Mouse (Mus musculus) liver, embryonic 14.5 days (tissue): ENCODE measurements around the gene Rap1gap2. TPM values are rescaled to one million over a fixed set of nuclear protein-coding genes. Genes with fewer than 3 reads are reported as not detected.

Source experiments
- ATAC-seq: fragments of 200-750 bp; cut with Nextera tagmentation; 2 replicates; pipeline ENCODE4 v1.8.0; 2017; ENCODE audit warnings: moderate number of reproducible peaks, mild to moderate bottlenecking, moderate library complexity; ENCODE audit not compliant: insufficient read depth
- DNase-seq, 3 experiments: peaks; one replicate each; pipeline ENCODE4 v3.0.0-alpha.2; 2012 to 2013; ENCODE audit warnings: low read depth in 3 of 3, low spot score in 3 of 3
- H3K27ac ChIP-seq: fragments of 300-500 bp; sonication (generic); 2 replicates; pipeline ENCODE4 v1.5.1; 2014; ENCODE audit warnings: moderate library complexity, mild to moderate bottlenecking, control low read depth, inconsistent platforms
- H3K27me3 ChIP-seq: fragments of 300-500 bp; sonication (generic); 2 replicates; pipeline ENCODE4 v1.6.1; 2014; ENCODE audit warnings: mild to moderate bottlenecking, low read length, moderate library complexity; ENCODE audit not compliant: control insufficient read depth, insufficient read depth
- H3K36me3 ChIP-seq: fragments of 300-500 bp; sonication (generic); replicated peaks from 2 replicates; pipeline ENCODE4 v1.6.1; 2014; ENCODE audit warnings: low read depth; ENCODE audit not compliant: control insufficient read depth, insufficient read depth
- H3K4me1 ChIP-seq, 2 experiments: fragments of 200-500 bp in 1 of 2; fragments of 300-500 bp in 1 of 2; sonication (generic) in 1 of 2; replicated peaks; 2 replicates each; pipeline ENCODE4 v1.6.1; 2012 to 2014; ENCODE audit warnings: antibody characterized with exemption in 1 of 2, inconsistent platforms in 1 of 2, low read length in 1 of 2; ENCODE audit not compliant: control insufficient read depth in 2 of 2, insufficient read depth in 2 of 2
- H3K4me2 ChIP-seq: fragments of 300-500 bp; sonication (generic); 2 replicates; pipeline ENCODE4 v1.6.1; 2014; ENCODE audit warnings: low read depth, mild to moderate bottlenecking, control low read depth, moderate library complexity
- H3K4me3 ChIP-seq, 2 experiments: fragments of 200-500 bp in 1 of 2; fragments of 300-500 bp in 1 of 2; sonication (generic) in 1 of 2; 2 replicates each; pipeline ENCODE4 v1.5.1; 2012 to 2014; ENCODE audit warnings: low read depth in 2 of 2, low read length in 2 of 2, mild to moderate bottlenecking in 2 of 2, control low read depth in 1 of 2, inconsistent platforms in 1 of 2, moderate library complexity in 1 of 2; ENCODE audit not compliant: insufficient read depth in 1 of 2
- H3K9ac ChIP-seq: fragments of 300-500 bp; sonication (generic); replicated peaks from 2 replicates; pipeline ENCODE4 v1.6.1; 2014; ENCODE audit warnings: mild to moderate bottlenecking, control low read depth, moderate library complexity
- H3K9me3 ChIP-seq: fragments of 300-500 bp; sonication (generic); 2 replicates; pipeline ENCODE4 v1.6.1; 2016; ENCODE audit warnings: low read length, mixed read lengths; ENCODE audit not compliant: control insufficient read depth
- CTCF ChIP-seq: IDR thresholded peaks from 2 replicates; pipeline ENCODE4 v1.5.1; 2016; ENCODE audit warnings: antibody characterized with exemption, low read depth, control low read depth
- EP300 ChIP-seq: IDR thresholded peaks from 2 replicates; pipeline ENCODE4 v1.6.1; 2016; ENCODE audit warnings: antibody characterized with exemption, low read depth
- whole genome bisulfite sequencing: fragments of 180-500 bp; shearing (Covaris S2); extraction: QIAGEN DNeasy Blood & Tissue Kit; methylation state at CpG from one replicate; pipeline ENCODE4 v1.1.7; 2014; ENCODE audit not compliant: insufficient replicate concordance; 5-methylcytosine and 5-hydroxymethylcytosine counted together
- polyA plus RNA-seq, 2 experiments: library from polyadenylated mRNA; depleted of rRNA in 1 of 2; stranded (reverse) in 1 of 2; unstranded in 1 of 2; fragments of >200 nt; fragmentation: Nextera tagmentation in 1 of 2; extraction: Ambion mirVana in 1 of 2; gene quantifications; 2 replicates each; pipeline versions ENCODE4 v1.2.1 to v1.2.3; 2012 to 2014

Gene Rap1gap2
- polyA plus RNA-seq, 2 experiments = 0.56 to 0.98 TPM

- Histone ChIP-seq H3K9me3 (no peaks in the 10 kb centered on the region), H3K36me3 (no peaks in the 10 kb centered on the region), H3K4me2 (peak overlapping the region; percentile 78), H3K9ac (peak overlapping the region; percentile 67), H3K27ac (peak overlapping the region; percentile 100), H3K4me1 (peaks cover 76 to 83% of the 10 kb centered on the region in 2 experiments), H3K27me3 (no peaks in the 10 kb centered on the region), H3K4me3 (no peak overlapping the region)
- TF ChIP-seq CTCF (no peak), EP300 (no peak)
- DNase-seq (no peak), ATAC-seq (peak; percentile 38)
- WGBS = 32% methylated on average over 3 of the region's 3 CpGs
Observed at GRCm38 (mm10) chr11:74575940-74576339, 34.8 kb downstream of the Rap1gap2 start.

GRCm38 (mm10) chr11:74574768-74575434 lies 35.8 kb downstream of the Rap1gap2 start:
- H3K27me3 ChIP-seq = no peaks in the 10 kb centered on the region
- no peaks in the 10 kb centered on the region for H3K9me3 ChIP-seq
- no peaks in the 10 kb centered on the region for H3K36me3 ChIP-seq
- H3K27ac ChIP-seq = peak overlapping the region; percentile 100
- H3K4me2 ChIP-seq = peak overlapping the region; percentile 78
- WGBS = 35% methylated on average over 4 of the region's 4 CpGs
- H3K4me1 ChIP-seq = peaks cover 76 to 87% of the 10 kb centered on the region in 2 experiments
- DNase-seq = peak in 1 of 3 experiments; percentile 75
- TF ChIP-seq CTCF (no peak), EP300 (peak; percentile 94)
- H3K4me3 ChIP-seq = no peak overlapping the region
- ATAC-seq = peak; percentile 35
- H3K9ac ChIP-seq = peak overlapping the region; percentile 67

GRCm38 (mm10) chr11:74572459-74573061 lies 38.2 kb downstream of the Rap1gap2 start:
- peak; percentile 77 for ATAC-seq
- H3K27me3 ChIP-seq = no peaks in the 10 kb centered on the region
- no peaks in the 10 kb centered on the region for H3K36me3 ChIP-seq
- H3K9ac ChIP-seq = peak overlapping the region; percentile 72
- H3K4me1 ChIP-seq = peaks cover 61 to 79% of the 10 kb centered on the region in 2 experiments
- peak; percentile 55 to 79 (median 58) for DNase-seq
- peak; percentile 57 for TF ChIP-seq CTCF
- 0 out of 2 replicates have a peak, but pooled peaks have one; percentile 4 for TF ChIP-seq EP300
- peak overlapping the region; percentile 100 for H3K27ac ChIP-seq
- no peaks in the 10 kb centered on the region for H3K9me3 ChIP-seq
- H3K4me3 ChIP-seq = peak overlapping the region; percentile 15 to 48
- peak overlapping the region; percentile 84 for H3K4me2 ChIP-seq
- 23% methylated on average over 6 of the region's 6 CpGs for WGBS

- DNase-seq (no peak), ATAC-seq (no peak)
- Histone ChIP-seq H3K27ac (no peak overlapping the region), H3K9ac (no peak overlapping the region), H3K4me2 (no peak overlapping the region), H3K4me1 (peaks cover 35 to 55% of the 10 kb centered on the region in 2 experiments), H3K4me3 (no peak overlapping the region), H3K36me3 (no peaks in the 10 kb centered on the region), H3K9me3 (no peaks in the 10 kb centered on the region), H3K27me3 (no peaks in the 10 kb centered on the region)
- 79% methylated on average over 6 of the region's 6 CpGs for WGBS
- no peak for TF ChIP-seq CTCF
- no peak for TF ChIP-seq EP300
Observed at GRCm38 (mm10) chr11:74569735-74570134, 41.0 kb downstream of the Rap1gap2 start.

GRCm38 (mm10) chr11:74568463-74568862 lies 42.3 kb downstream of the Rap1gap2 start:
- no peak overlapping the region for H3K4me2 ChIP-seq
- no peak for TF ChIP-seq EP300
- TF ChIP-seq CTCF = no peak
- ATAC-seq (no peak), DNase-seq (no peak)
- H3K36me3 ChIP-seq = no peaks in the 10 kb centered on the region
- no peak overlapping the region for H3K9ac ChIP-seq
- H3K27me3 ChIP-seq = no peaks in the 10 kb centered on the region
- peaks cover 24 to 42% of the 10 kb centered on the region in 2 experiments for H3K4me1 ChIP-seq
- H3K9me3 ChIP-seq = no peaks in the 10 kb centered on the region
- 82% methylated on average over 5 of the region's 5 CpGs for WGBS
- H3K4me3 ChIP-seq = no peak overlapping the region
- H3K27ac ChIP-seq = no peak overlapping the region
